Mouse (Mus musculus): Measurements from ENCODE around the gene Syngr2. TPM values are rescaled to one million over a fixed set of nuclear protein-coding genes. Genes with fewer than 3 reads are reported as not detected.

Gene Syngr2
- polyA plus RNA-seq, 1 experiment = 30.4 TPM

GRCm38 (mm10) chr11:117790703-117791440 lies 18.6 kb upstream of the Syngr2 start:
- no peak overlapping the region for H3K27ac ChIP-seq (replicated peaks; ENCODE audit: low read depth, low read length)
- no peak overlapping the region for H3K4me3 ChIP-seq (ENCODE audit: insufficient read depth, low read depth, low read length)
- H3K4me1 ChIP-seq (ENCODE audit: control insufficient read depth, insufficient read depth, insufficient read length, low read length) = no peaks in the 10 kb centered on the region

GRCm38 (mm10) chr11:117791441-117791761 lies 18.1 kb upstream of the Syngr2 start:
- H3K27ac ChIP-seq (replicated peaks; ENCODE audit: low read depth, low read length) = no peak overlapping the region
- H3K4me1 ChIP-seq (ENCODE audit: control insufficient read depth, insufficient read depth, insufficient read length, low read length) = no peaks in the 10 kb centered on the region

GRCm38 (mm10) chr11:117792281-117792888 lies 17.1 kb upstream of the Syngr2 start:
- no peaks in the 10 kb centered on the region for H3K4me1 ChIP-seq (ENCODE audit: control insufficient read depth, insufficient read depth, insufficient read length, low read length)
- H3K4me3 ChIP-seq (ENCODE audit: insufficient read depth, low read depth, low read length) = no peak overlapping the region
- no peak overlapping the region for H3K27ac ChIP-seq (replicated peaks; ENCODE audit: low read depth, low read length)

More at GRCm38 (mm10) chr11:117791441-117791761, 18.1 kb upstream of the Syngr2 start:
- H3K4me3 ChIP-seq (ENCODE audit: insufficient read depth, low read depth, low read length) = no peak overlapping the region

- Histone ChIP-seq H3K27ac (replicated peaks; ENCODE audit: low read depth, low read length) (no peak overlapping the region), H3K4me3 (ENCODE audit: insufficient read depth, low read depth, low read length) (no peak overlapping the region), H3K4me1 (ENCODE audit: control insufficient read depth, insufficient read depth, insufficient read length, low read length) (no peaks in the 10 kb centered on the region; the same call in 1 of the 2 replicates)
Measured at GRCm38 (mm10) chr11:117794035-117794551, 15.4 kb upstream of the Syngr2 start.

- Histone ChIP-seq H3K27ac (replicated peaks; ENCODE audit: low read depth, low read length) (no peak overlapping the region), H3K4me1 (ENCODE audit: control insufficient read depth, insufficient read depth, insufficient read length, low read length) (no peaks in the 10 kb centered on the region; the same call in 1 of the 2 replicates), H3K4me3 (ENCODE audit: insufficient read depth, low read depth, low read length) (no peak overlapping the region)
Measured at GRCm38 (mm10) chr11:117796954-117797353, 12.5 kb upstream of the Syngr2 start.

- H3K4me3 ChIP-seq (ENCODE audit: insufficient read depth, low read depth, low read length) = no peak within 1 kb of the TSS
- H3K27ac ChIP-seq (replicated peaks; ENCODE audit: low read depth, low read length) = no peak within 1 kb of the TSS
- H3K4me1 ChIP-seq (ENCODE audit: control insufficient read depth, insufficient read depth, insufficient read length, low read length) = no peaks in the 10 kb centered on the region; the same call in 1 of the 2 replicates
Measured at GRCm38 (mm10) chr11:117797511-117798159, 11.8 kb upstream of the Syngr2 start, which contains the start of gene 6030468B19Rik. TSS of gene 6030468B19Rik (plus strand) at chr11:117797660.

GRCm38 (mm10) chr11:117798160-117798541 lies 11.3 kb upstream of the Syngr2 start:
- no peaks in the 10 kb centered on the region; the same call in 1 of the 2 replicates for H3K4me1 ChIP-seq (ENCODE audit: control insufficient read depth, insufficient read depth, insufficient read length, low read length)
- H3K4me3 ChIP-seq (ENCODE audit: insufficient read depth, low read depth, low read length) = no peak overlapping the region

GRCm38 (mm10) chr11:117799174-117799573 lies 10.3 kb upstream of the Syngr2 start:
- no peaks in the 10 kb centered on the region; the same call in 1 of the 2 replicates for H3K4me1 ChIP-seq (ENCODE audit: control insufficient read depth, insufficient read depth, insufficient read length, low read length)
- no peak overlapping the region for H3K4me3 ChIP-seq (ENCODE audit: insufficient read depth, low read depth, low read length)
- H3K27ac ChIP-seq (replicated peaks; ENCODE audit: low read depth, low read length) = no peak overlapping the region

More at GRCm38 (mm10) chr11:117798160-117798541, 11.3 kb upstream of the Syngr2 start:
- no peak overlapping the region for H3K27ac ChIP-seq (replicated peaks; ENCODE audit: low read depth, low read length)

- Histone ChIP-seq H3K4me3 (ENCODE audit: insufficient read depth, low read depth, low read length) (no peak overlapping the region), H3K27ac (replicated peaks; ENCODE audit: low read depth, low read length) (no peak overlapping the region)
Measured at GRCm38 (mm10) chr11:117800038-117800437, 9.4 kb upstream of the Syngr2 start.

GRCm38 (mm10) chr11:117801650-117802049 lies 7.8 kb upstream of the Syngr2 start:
- no peak overlapping the region for H3K4me3 ChIP-seq (ENCODE audit: insufficient read depth, low read depth, low read length)
- no peaks in the 10 kb centered on the region; the same call in 1 of the 2 replicates for H3K4me1 ChIP-seq (ENCODE audit: control insufficient read depth, insufficient read depth, insufficient read length, low read length)
- no peak overlapping the region for H3K27ac ChIP-seq (replicated peaks; ENCODE audit: low read depth, low read length)

More at GRCm38 (mm10) chr11:117800038-117800437, 9.4 kb upstream of the Syngr2 start:
- no peaks in the 10 kb centered on the region; the same call in 1 of the 2 replicates for H3K4me1 ChIP-seq (ENCODE audit: control insufficient read depth, insufficient read depth, insufficient read length, low read length)

GRCm38 (mm10) chr11:117803166-117803688 lies 6.2 kb upstream of the Syngr2 start:
- Histone ChIP-seq H3K4me3 (ENCODE audit: insufficient read depth, low read depth, low read length) (no peak overlapping the region), H3K4me1 (ENCODE audit: control insufficient read depth, insufficient read depth, insufficient read length, low read length) (no peaks in the 10 kb centered on the region; the same call in 1 of the 2 replicates), H3K27ac (replicated peaks; ENCODE audit: low read depth, low read length) (no peak overlapping the region)

- H3K27ac ChIP-seq (replicated peaks; ENCODE audit: low read depth, low read length) = no peak overlapping the region
- H3K4me3 ChIP-seq (ENCODE audit: insufficient read depth, low read depth, low read length) = no peak overlapping the region
- H3K4me1 ChIP-seq (ENCODE audit: control insufficient read depth, insufficient read depth, insufficient read length, low read length) = peaks cover 6% of the 10 kb centered on the region; the same call in 1 of the 2 replicates
Measured at GRCm38 (mm10) chr11:117806781-117807180, 2.7 kb upstream of the Syngr2 start.

- Histone ChIP-seq H3K4me3 (ENCODE audit: insufficient read depth, low read depth, low read length) (peak overlapping the region; percentile 96), H3K4me1 (ENCODE audit: control insufficient read depth, insufficient read depth, insufficient read length, low read length) (peaks cover 6% of the 10 kb centered on the region; the same call in 1 of the 2 replicates), H3K27ac (replicated peaks; ENCODE audit: low read depth, low read length) (peak overlapping the region; percentile 19; the same call in 1 of the 2 replicates)
Measured at GRCm38 (mm10) chr11:117810401-117811046, 1.1 kb downstream of the Syngr2 start.

GRCm38 (mm10) chr11:117813867-117814266 lies 4.4 kb downstream of the Syngr2 start:
- Histone ChIP-seq H3K27ac (replicated peaks; ENCODE audit: low read depth, low read length) (no peak overlapping the region), H3K4me3 (ENCODE audit: insufficient read depth, low read depth, low read length) (no peak overlapping the region)

More at GRCm38 (mm10) chr11:117813867-117814266, 4.4 kb downstream of the Syngr2 start:
- H3K4me1 ChIP-seq (ENCODE audit: control insufficient read depth, insufficient read depth, insufficient read length, low read length) = peaks cover 6% of the 10 kb centered on the region; the same call in 1 of the 2 replicates
